Mouse (Mus musculus): Measurements from ENCODE around the gene Vil1. TPM values are rescaled to one million over a fixed set of nuclear protein-coding genes. Genes with fewer than 3 reads are reported as not detected.
A peak's percentile ranks its signal among the peaks of the same experiment; 100 is the strongest.

Gene Vil1
- polyA plus RNA-seq (2012; rRNA removed): 69.8 and 75.0 TPM in 2 replicates

- peak within 1 kb of the TSS; percentile 73 for H3K4me3 ChIP-seq (ENCODE audit: insufficient read depth, low read depth, low read length)
- H3K27me3 ChIP-seq (replicated peaks; ENCODE audit: control insufficient read depth, insufficient read depth, low read length): no peaks in the 10 kb centered on the region
- 31% methylated on average over 15 of the region's 15 CpGs for WGBS
- H3K36me3 ChIP-seq (ENCODE audit: control insufficient read depth, insufficient read depth, low read length): no peaks in the 10 kb centered on the region
- TF ChIP-seq CTCF (conservative IDR thresholded peaks at IDR 0.05; ENCODE audit: insufficient read depth, insufficient read length, low read depth, low read length) (no peak), POLR2A (IDR thresholded peaks at IDR 0.05; ENCODE audit: low read depth, low read length) (no peak)
- DNase-seq: peak; percentile 74
- peaks cover 7% of the 10 kb centered on the region; the same call in 1 of the 2 replicates for H3K4me1 ChIP-seq (ENCODE audit: control insufficient read depth, insufficient read depth, low read length)
- peak within 1 kb of the TSS; percentile 67 for H3K27ac ChIP-seq (ENCODE audit: insufficient read depth, low read depth, low read length)
Observed at GRCm38 (mm10) chr1:74408589-74409504, at the start of gene Vil1. Vil1 (plus strand) TSS chr1:74409376.

- H3K36me3 ChIP-seq (ENCODE audit: control insufficient read depth, insufficient read depth, low read length): no peaks in the 10 kb centered on the region
- DNase-seq: no peak
- H3K4me1 ChIP-seq (ENCODE audit: control insufficient read depth, insufficient read depth, low read length): no peaks in the 10 kb centered on the region
- H3K27ac ChIP-seq (ENCODE audit: insufficient read depth, low read depth, low read length): no peak overlapping the region
- 85% methylated on average over 5 of the region's 5 CpGs for WGBS
- no peaks in the 10 kb centered on the region for H3K27me3 ChIP-seq (replicated peaks; ENCODE audit: control insufficient read depth, insufficient read depth, low read length)
- no peak for TF ChIP-seq POLR2A (IDR thresholded peaks at IDR 0.05; ENCODE audit: low read depth, low read length)
- TF ChIP-seq CTCF (conservative IDR thresholded peaks at IDR 0.05; ENCODE audit: insufficient read depth, insufficient read length, low read depth, low read length): no peak
- no peak overlapping the region for H3K4me3 ChIP-seq (ENCODE audit: insufficient read depth, low read depth, low read length)
Observed at GRCm38 (mm10) chr1:74359952-74360517, 49.1 kb upstream of the Vil1 start.

- H3K27ac ChIP-seq (ENCODE audit: insufficient read depth, low read depth, low read length): no peak within 1 kb of the TSS
- WGBS: 3% methylated on average over 2 of the region's 2 CpGs
- no peak within 1 kb of the TSS for H3K4me3 ChIP-seq (ENCODE audit: insufficient read depth, low read depth, low read length)
- H3K27me3 ChIP-seq (replicated peaks; ENCODE audit: control insufficient read depth, insufficient read depth, low read length): no peaks in the 10 kb centered on the region
- TF ChIP-seq POLR2A (IDR thresholded peaks at IDR 0.05; ENCODE audit: low read depth, low read length) (no peak), CTCF (conservative IDR thresholded peaks at IDR 0.05; ENCODE audit: insufficient read depth, insufficient read length, low read depth, low read length) (peak; percentile 82)
- no peaks in the 10 kb centered on the region for H3K36me3 ChIP-seq (ENCODE audit: control insufficient read depth, insufficient read depth, low read length)
- DNase-seq: peak; percentile 86
- H3K4me1 ChIP-seq (ENCODE audit: control insufficient read depth, insufficient read depth, low read length): no peaks in the 10 kb centered on the region
Observed at GRCm38 (mm10) chr1:74361812-74362211, 47.4 kb upstream of the Vil1 start, which contains the start of gene Catip. Catip (plus strand) TSS chr1:74362108.

GRCm38 (mm10) chr1:74362325-74363229 is 46.6 kb upstream of the Vil1 start:
- H3K27ac ChIP-seq (ENCODE audit: insufficient read depth, low read depth, low read length): no peak overlapping the region
- H3K36me3 ChIP-seq (ENCODE audit: control insufficient read depth, insufficient read depth, low read length): no peaks in the 10 kb centered on the region
- no peak for DNase-seq
- 67% methylated on average over 17 of the region's 17 CpGs for WGBS
- H3K4me1 ChIP-seq (ENCODE audit: control insufficient read depth, insufficient read depth, low read length): no peaks in the 10 kb centered on the region
- no peaks in the 10 kb centered on the region for H3K27me3 ChIP-seq (replicated peaks; ENCODE audit: control insufficient read depth, insufficient read depth, low read length)
- no peak overlapping the region for H3K4me3 ChIP-seq (ENCODE audit: insufficient read depth, low read depth, low read length)
- TF ChIP-seq CTCF (conservative IDR thresholded peaks at IDR 0.05; ENCODE audit: insufficient read depth, insufficient read length, low read depth, low read length) (no peak), POLR2A (IDR thresholded peaks at IDR 0.05; ENCODE audit: low read depth, low read length) (no peak)

- WGBS: 58% methylated on average over 5 of the region's 5 CpGs
- Histone ChIP-seq H3K27me3 (replicated peaks; ENCODE audit: control insufficient read depth, insufficient read depth, low read length) (no peaks in the 10 kb centered on the region), H3K4me1 (ENCODE audit: control insufficient read depth, insufficient read depth, low read length) (no peaks in the 10 kb centered on the region), H3K27ac (ENCODE audit: insufficient read depth, low read depth, low read length) (no peak overlapping the region), H3K36me3 (ENCODE audit: control insufficient read depth, insufficient read depth, low read length) (no peaks in the 10 kb centered on the region), H3K4me3 (ENCODE audit: insufficient read depth, low read depth, low read length) (no peak overlapping the region)
- TF ChIP-seq POLR2A (IDR thresholded peaks at IDR 0.05; ENCODE audit: low read depth, low read length) (no peak), CTCF (conservative IDR thresholded peaks at IDR 0.05; ENCODE audit: insufficient read depth, insufficient read length, low read depth, low read length) (no peak)
- no peak for DNase-seq
Observed at GRCm38 (mm10) chr1:74363437-74363836, 45.7 kb upstream of the Vil1 start.

- Histone ChIP-seq H3K4me1 (ENCODE audit: control insufficient read depth, insufficient read depth, low read length) (no peaks in the 10 kb centered on the region), H3K4me3 (ENCODE audit: insufficient read depth, low read depth, low read length) (no peak overlapping the region), H3K27me3 (replicated peaks; ENCODE audit: control insufficient read depth, insufficient read depth, low read length) (no peaks in the 10 kb centered on the region), H3K36me3 (ENCODE audit: control insufficient read depth, insufficient read depth, low read length) (no peaks in the 10 kb centered on the region), H3K27ac (ENCODE audit: insufficient read depth, low read depth, low read length) (no peak overlapping the region)
- no peak for DNase-seq
- WGBS: 63% methylated on average over 8 of the region's 8 CpGs
- no peak for TF ChIP-seq CTCF (conservative IDR thresholded peaks at IDR 0.05; ENCODE audit: insufficient read depth, insufficient read length, low read depth, low read length)
Observed at GRCm38 (mm10) chr1:74364270-74364669, 44.9 kb upstream of the Vil1 start.
